Mouse (Mus musculus) forebrain, embryonic 12.5 days (tissue): Measurements from ENCODE around the gene Hs6st2. TPM values are rescaled to one million over a fixed set of nuclear protein-coding genes. Genes with fewer than 3 reads are reported as not detected.

Experiments
- ATAC-seq: fragments of 200-750 bp; cut with Nextera tagmentation; 2 replicates; pipeline ENCODE4 v1.8.0; 2017; ENCODE audit warnings: moderate TSS enrichment; ENCODE audit not compliant: low FRiP score
- H3K27ac ChIP-seq: fragments of 300-500 bp; sonication (generic); 2 replicates; pipeline ENCODE4 v1.5.1; 2016; ENCODE audit warnings: mild to moderate bottlenecking
- H3K27me3 ChIP-seq: fragments of 300-500 bp; sonication (generic); 2 replicates; pipeline ENCODE4 v1.6.1; 2016; ENCODE audit warnings: mild to moderate bottlenecking
- H3K36me3 ChIP-seq: fragments of 300-500 bp; sonication (generic); replicated peaks from 2 replicates; pipeline ENCODE4 v1.6.1; 2016; ENCODE audit warnings: mild to moderate bottlenecking
- H3K4me1 ChIP-seq: fragments of 300-500 bp; sonication (generic); 2 replicates; pipeline ENCODE4 v1.6.1; 2016
- H3K4me2 ChIP-seq: fragments of 300-500 bp; sonication (generic); 2 replicates; pipeline ENCODE4 v1.6.1; 2016; ENCODE audit warnings: mild to moderate bottlenecking, moderate library complexity
- H3K4me3 ChIP-seq: fragments of 300-500 bp; sonication (generic); replicated peaks from 2 replicates; pipeline ENCODE4 v1.5.1; 2016; ENCODE audit warnings: mild to moderate bottlenecking
- H3K9ac ChIP-seq: fragments of 300-500 bp; sonication (generic); 2 replicates; pipeline ENCODE4 v1.6.1; 2016; ENCODE audit warnings: mild to moderate bottlenecking
- H3K9me3 ChIP-seq: fragments of 300-500 bp; sonication (generic); 2 replicates; pipeline ENCODE4 v1.6.1; 2016
- WGBS: fragments of 180-500 bp; shearing (Covaris S2); methylation state at CpG from one replicate; pipeline ENCODE4 v1.1.7; 2016; 5-methylcytosine and 5-hydroxymethylcytosine counted together
- polyA plus RNA-seq: library from polyadenylated mRNA; unstranded; fragments of >200 nt; fragmentation: Nextera tagmentation; extraction: Ambion mirVana; gene quantifications from 2 replicates; pipeline ENCODE4 v1.2.1, GENCODE M21; 2016

The Hs6st2 gene
- polyA plus RNA-seq, 1 experiment from 2014 or later = 23.7 TPM

DNA sequence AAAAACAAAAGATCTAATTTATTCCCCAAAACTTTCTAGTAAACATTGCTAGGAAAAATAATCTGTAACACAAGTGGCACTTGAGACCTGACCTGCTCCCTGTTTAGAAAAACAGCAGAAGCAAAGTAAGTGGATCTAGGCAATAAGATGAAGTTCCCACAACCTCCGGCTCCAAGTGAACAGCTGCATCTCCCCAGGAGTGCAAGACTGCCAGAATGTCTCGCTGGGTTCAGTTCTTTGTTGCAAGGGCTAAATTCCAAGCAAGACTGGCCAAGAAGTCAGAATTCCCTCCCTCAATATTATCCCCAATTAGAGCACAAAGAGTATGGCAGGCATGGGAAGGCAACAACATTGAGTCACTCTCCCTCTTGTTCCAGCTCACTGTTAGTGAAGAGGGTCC lies 23.4 kb downstream of the Hs6st2 start:
- ATAC-seq = no peak
- Histone ChIP-seq H3K36me3 (no peaks in the 10 kb centered on the region), H3K9ac (no peak overlapping the region), H3K4me1 (no peaks in the 10 kb centered on the region), H3K9me3 (no peaks in the 10 kb centered on the region), H3K4me2 (no peak overlapping the region), H3K4me3 (no peak overlapping the region), H3K27me3 (no peaks in the 10 kb centered on the region), H3K27ac (no peak overlapping the region)
- WGBS = 46% methylated on average over 2 of the region's 2 CpGs

DNA sequence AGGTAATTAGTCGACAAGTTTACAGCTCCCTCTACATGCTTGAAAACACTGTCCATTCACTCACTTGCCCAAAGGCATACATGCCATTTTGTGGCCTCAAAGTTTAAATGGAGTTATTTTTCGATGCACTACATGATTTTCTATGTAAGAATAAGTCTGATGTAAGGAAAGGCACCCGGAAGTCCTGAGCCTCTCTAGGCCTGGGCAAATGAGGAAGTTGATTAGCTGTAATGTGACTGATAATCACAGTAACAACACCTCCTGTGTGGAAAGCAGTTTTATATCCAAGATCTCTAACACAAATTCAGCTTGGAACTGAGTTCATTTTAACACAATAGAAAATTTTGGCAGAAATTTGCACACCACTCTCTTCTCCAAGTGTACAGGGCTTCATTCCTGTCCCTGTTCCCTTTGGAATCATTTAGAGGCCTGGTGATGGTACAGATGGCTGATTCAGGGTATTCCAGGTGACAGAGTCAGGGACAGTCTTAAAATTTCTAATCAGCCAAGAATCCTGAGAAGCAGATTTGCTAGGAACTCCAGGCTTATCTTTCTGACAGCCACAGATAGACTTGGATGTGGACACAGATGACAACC lies 38.9 kb downstream of the Hs6st2 start:
- Histone ChIP-seq H3K4me3 (no peak overlapping the region), H3K27me3 (no peaks in the 10 kb centered on the region), H3K9ac (no peak overlapping the region), H3K4me2 (no peak overlapping the region), H3K27ac (no peak overlapping the region), H3K36me3 (no peaks in the 10 kb centered on the region), H3K4me1 (no peaks in the 10 kb centered on the region), H3K9me3 (no peaks in the 10 kb centered on the region)
- ATAC-seq = no peak
- WGBS = 95% methylated on average over 3 of the region's 3 CpGs

DNA sequence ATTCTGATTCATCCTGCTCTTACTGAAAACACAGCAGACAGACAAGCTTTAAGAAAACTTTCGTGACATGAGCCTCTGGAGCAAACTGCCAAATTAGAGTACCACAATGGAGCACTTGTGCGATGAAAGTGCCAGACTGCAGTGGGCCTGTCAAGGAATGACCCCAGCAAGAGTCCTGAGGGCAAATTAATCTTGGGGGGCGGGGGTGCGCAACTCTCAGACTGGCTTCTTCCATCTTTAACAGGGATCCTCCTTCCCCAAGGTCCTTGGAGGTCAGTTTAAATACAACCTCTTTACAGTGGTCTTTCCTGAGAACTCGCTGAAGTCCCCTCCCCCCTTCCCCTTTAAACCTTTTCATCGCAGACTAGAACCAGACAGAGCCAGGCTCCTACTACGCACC lies 45.9 kb downstream of the Hs6st2 start:
- ATAC-seq = no peak
- WGBS = 60% methylated on average over 7 of the region's 7 CpGs
- no peaks in the 10 kb centered on the region for H3K4me1 ChIP-seq
- H3K36me3 ChIP-seq = no peaks in the 10 kb centered on the region
- H3K4me2 ChIP-seq = no peak overlapping the region
- no peaks in the 10 kb centered on the region for H3K9me3 ChIP-seq
- no peaks in the 10 kb centered on the region for H3K27me3 ChIP-seq
- H3K27ac ChIP-seq = no peak overlapping the region
- H3K4me3 ChIP-seq = no peak overlapping the region
- no peak overlapping the region for H3K9ac ChIP-seq

DNA sequence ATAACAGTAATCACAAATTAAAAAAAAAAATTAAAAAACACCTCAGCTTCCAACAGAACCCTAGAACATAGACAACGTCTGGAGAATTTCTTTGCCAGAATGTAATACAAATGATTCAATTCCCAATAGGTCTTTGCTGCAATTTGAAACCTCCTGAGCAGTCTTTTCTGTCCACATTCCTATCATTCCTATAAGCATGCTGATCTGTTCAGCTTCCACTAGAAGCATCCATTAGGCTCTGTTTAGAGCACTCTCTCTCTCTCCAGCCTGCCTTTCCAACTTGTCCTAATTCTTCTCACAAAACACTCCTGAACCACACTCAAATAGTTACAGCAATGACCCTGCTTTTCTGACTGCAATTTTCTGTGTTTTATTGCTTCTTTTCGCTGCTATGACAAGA lies 50.3 kb downstream of the Hs6st2 start:
- Histone ChIP-seq H3K4me3 (no peak overlapping the region), H3K4me2 (no peak overlapping the region), H3K9ac (no peak overlapping the region), H3K4me1 (no peaks in the 10 kb centered on the region), H3K9me3 (no peaks in the 10 kb centered on the region), H3K27me3 (no peaks in the 10 kb centered on the region), H3K27ac (no peak overlapping the region), H3K36me3 (no peaks in the 10 kb centered on the region)
- 58% methylated on average over 2 of the region's 2 CpGs for WGBS
- ATAC-seq = no peak

DNA sequence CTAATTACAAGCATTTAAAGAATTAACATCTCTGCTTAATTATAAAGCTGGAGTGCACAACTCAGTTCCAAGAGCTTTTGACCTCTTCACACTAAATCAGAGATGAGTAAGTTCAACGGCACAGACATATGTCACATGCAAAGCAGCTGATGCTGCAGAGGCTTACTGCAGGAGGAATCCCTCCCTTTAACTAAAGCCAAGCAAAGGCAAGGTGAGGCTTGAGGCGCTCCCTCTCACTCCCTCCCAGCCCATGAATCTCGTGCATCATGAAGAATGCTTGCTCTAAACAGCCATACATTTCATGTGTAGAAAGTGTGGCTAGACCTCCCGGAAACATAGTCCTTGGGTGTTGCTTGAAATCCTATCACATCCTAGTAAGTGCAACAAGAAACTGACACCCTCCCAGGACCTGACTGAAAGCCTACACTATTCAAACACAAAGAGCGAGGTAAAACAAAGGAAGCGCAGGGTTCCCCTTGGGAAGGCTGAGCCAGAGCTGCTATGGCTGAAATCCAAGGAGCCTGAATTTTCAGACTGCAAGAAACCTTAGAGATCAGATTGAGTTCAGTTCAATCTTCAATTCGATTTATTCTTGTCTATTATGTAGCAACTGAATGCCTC lies 67.2 kb downstream of the Hs6st2 start:
- no peak overlapping the region for H3K4me3 ChIP-seq
- 26% methylated on average over 7 of the region's 7 CpGs for WGBS
- no peak for ATAC-seq

DNA sequence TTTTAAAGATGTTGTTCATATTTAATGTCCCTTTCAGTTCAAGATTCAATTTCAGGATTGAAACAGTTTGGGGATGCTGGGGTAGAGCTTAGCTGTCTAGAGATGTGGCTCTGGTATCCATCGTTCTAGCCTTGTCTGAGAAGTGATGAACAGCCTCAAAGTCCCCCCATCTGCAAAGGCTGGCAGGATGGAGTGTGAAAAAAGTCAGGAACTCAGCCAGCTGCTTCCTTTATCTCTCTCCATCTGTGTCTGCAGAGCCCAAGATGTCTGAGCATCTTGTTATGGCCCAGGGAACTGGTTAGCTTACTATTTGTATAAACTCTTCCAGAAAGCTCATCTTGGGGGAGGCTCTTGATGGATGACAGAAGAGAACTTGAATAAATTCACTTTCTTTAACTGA lies 70.9 kb downstream of the Hs6st2 start:
- Histone ChIP-seq H3K27me3 (no peaks in the 10 kb centered on the region), H3K36me3 (no peaks in the 10 kb centered on the region), H3K9me3 (no peaks in the 10 kb centered on the region), H3K4me1 (no peaks in the 10 kb centered on the region; the same call in 1 of the 2 replicates), H3K4me2 (no peak overlapping the region), H3K9ac (no peak overlapping the region), H3K27ac (no peak overlapping the region), H3K4me3 (no peak overlapping the region)
- ATAC-seq = no peak
- WGBS = 75% methylated on average over 1 of the region's 1 CpGs

More for the DNA sequence above, 67.2 kb downstream of the Hs6st2 start:
- Histone ChIP-seq H3K9me3 (no peaks in the 10 kb centered on the region), H3K4me1 (no peaks in the 10 kb centered on the region; the same call in 1 of the 2 replicates), H3K36me3 (no peaks in the 10 kb centered on the region), H3K4me2 (0 out of 2 replicates have a peak overlapping the region, but pooled peaks have one; percentile 6), H3K9ac (no peak overlapping the region), H3K27me3 (no peaks in the 10 kb centered on the region), H3K27ac (peak overlapping the region; percentile 36; the same call in 1 of the 2 replicates)

DNA sequence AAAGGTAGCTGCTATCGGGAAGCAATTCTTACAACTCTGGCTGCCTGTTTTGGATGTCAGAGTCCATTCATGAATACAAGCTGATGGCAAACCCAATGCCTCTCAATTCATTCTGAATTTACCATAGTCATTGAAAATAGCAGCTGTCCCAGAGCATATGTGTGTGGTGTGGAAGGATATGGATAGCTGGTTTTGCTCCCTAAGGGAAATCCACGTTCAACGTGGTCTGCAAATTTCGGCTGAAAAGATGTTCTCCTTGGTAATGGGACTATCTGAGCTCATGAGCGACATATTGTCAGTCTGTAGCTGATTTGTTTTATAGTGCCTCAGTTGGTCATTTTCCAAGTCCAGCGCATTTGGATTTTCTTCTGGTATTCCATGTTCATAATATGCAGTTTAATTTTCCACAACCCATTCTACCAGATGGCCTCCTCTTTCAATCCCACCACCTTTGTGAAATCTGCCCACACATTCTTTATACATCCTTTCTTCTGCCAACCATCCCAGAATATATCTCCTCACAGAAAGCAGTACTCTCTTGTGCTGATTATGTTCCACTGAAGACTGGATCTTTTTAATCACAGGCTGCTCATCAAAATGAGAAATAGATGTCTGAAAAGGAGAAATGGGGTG lies 75.3 kb downstream of the Hs6st2 start:
- no peaks in the 10 kb centered on the region for H3K4me1 ChIP-seq
- no peaks in the 10 kb centered on the region for H3K36me3 ChIP-seq
- WGBS = 94% methylated on average over 6 of the region's 6 CpGs

DNA sequence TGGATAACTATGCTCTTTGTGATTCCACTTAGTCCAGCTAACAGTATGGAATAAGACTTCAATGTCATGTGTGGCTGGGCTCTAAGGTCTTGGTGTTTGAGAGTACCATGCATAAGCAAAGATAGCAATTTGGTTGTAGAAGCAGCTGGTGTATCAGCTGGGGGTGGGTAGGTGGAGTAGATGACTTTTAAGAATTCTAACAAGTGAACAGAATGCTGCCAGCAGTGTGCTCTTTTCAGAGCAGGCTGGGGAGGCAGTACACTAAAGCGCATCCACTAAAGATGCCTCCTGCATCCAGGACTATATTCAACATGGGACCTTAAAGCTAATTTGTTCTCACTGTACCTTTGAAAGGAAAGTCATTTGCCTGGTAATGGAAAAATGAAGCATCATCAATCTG lies 88.9 kb downstream of the Hs6st2 start:
- Histone ChIP-seq H3K4me3 (no peak overlapping the region), H3K9me3 (no peaks in the 10 kb centered on the region), H3K4me1 (no peaks in the 10 kb centered on the region), H3K9ac (no peak overlapping the region), H3K27me3 (no peaks in the 10 kb centered on the region), H3K27ac (no peak overlapping the region), H3K36me3 (no peaks in the 10 kb centered on the region), H3K4me2 (no peak overlapping the region)
- ATAC-seq = no peak
- WGBS = 88% methylated on average over 1 of the region's 1 CpGs

More for the DNA sequence above, 75.3 kb downstream of the Hs6st2 start:
- H3K27ac ChIP-seq = no peak overlapping the region
- H3K4me3 ChIP-seq = no peak overlapping the region
- H3K27me3 ChIP-seq = no peaks in the 10 kb centered on the region
- no peak for ATAC-seq
- H3K4me2 ChIP-seq = no peak overlapping the region
- H3K9me3 ChIP-seq = no peaks in the 10 kb centered on the region
- H3K9ac ChIP-seq = no peak overlapping the region

DNA sequence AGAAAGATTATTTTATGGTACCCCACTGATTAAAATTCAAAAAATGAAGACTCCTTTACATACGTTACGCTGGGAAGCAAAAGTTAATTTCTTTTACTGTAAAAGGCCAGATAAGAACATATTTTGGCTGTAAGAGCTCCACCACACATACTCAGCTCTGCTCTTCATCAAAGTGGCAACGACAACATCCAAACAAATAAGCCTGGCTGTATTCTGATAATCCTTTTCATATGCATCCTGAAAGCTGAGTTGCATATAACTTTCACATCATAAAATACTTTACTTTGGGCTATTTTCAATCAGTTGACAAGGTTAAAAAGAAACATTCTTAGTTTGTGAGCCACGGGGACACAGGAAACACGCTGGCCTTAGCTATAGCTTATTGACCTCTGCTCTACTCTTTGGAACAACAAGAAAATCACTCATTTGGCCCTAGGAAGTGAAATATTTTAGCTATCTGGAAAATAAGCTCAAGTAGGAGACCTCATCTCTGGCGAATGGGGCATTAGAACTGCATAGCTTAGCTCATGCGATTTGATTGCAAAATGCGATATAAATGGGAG lies 91.1 kb downstream of the Hs6st2 start:
- H3K36me3 ChIP-seq = no peaks in the 10 kb centered on the region
- no peak overlapping the region for H3K4me3 ChIP-seq
- no peaks in the 10 kb centered on the region for H3K27me3 ChIP-seq
- H3K27ac ChIP-seq = no peak overlapping the region
- no peaks in the 10 kb centered on the region for H3K4me1 ChIP-seq
- no peak overlapping the region for H3K9ac ChIP-seq
- 88% methylated on average over 8 of the region's 8 CpGs for WGBS
- H3K4me2 ChIP-seq = no peak overlapping the region
- no peak for ATAC-seq
- H3K9me3 ChIP-seq = no peaks in the 10 kb centered on the region

DNA sequence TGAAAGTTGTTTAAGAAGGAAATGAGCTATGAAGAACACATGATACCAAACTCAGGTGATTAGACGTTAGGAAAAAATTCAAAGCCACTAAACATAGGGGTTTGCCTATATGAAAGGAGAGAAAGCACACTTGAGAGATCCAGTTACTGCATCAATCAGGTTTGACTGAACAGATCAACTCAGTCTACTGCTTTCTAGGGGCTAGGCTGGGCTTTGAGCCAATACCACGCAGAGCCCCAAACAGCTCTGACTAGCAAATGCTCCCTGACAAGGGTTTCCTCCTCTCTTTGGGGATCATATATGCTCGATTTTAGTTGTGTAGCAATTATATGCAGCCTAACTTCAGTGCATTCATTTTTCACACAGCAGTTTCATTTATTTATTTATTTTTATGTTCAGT lies 96.2 kb downstream of the Hs6st2 start:
- H3K4me1 ChIP-seq = no peaks in the 10 kb centered on the region
- H3K36me3 ChIP-seq = no peaks in the 10 kb centered on the region
- no peak overlapping the region for H3K27ac ChIP-seq
- 69% methylated on average over 3 of the region's 3 CpGs for WGBS
- H3K27me3 ChIP-seq = no peaks in the 10 kb centered on the region
- H3K9me3 ChIP-seq = no peaks in the 10 kb centered on the region
- no peak for ATAC-seq
- H3K9ac ChIP-seq = no peak overlapping the region
- no peak overlapping the region for H3K4me2 ChIP-seq
- no peak overlapping the region for H3K4me3 ChIP-seq

DNA sequence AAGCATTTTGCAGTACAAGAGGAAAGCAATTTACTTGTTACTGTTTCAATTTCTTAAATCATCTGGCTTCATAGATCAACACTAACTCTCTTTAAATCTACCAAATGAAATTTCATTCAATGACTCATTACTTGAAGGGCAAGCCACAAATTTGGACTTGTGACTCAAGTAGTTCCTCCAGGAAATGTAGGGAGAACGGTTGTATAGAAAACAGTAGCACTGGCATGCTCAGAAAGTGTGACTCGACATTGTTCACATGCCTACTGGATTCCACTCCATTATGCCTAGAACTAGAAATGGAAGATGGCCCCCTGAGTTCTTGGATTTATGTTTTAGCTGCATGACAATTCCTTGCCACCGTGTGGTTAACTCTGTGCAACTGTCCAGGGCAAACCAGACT lies 100.0 kb downstream of the Hs6st2 start:
- Histone ChIP-seq H3K36me3 (no peaks in the 10 kb centered on the region), H3K4me3 (no peak overlapping the region), H3K9me3 (no peaks in the 10 kb centered on the region), H3K27ac (no peak overlapping the region), H3K4me2 (no peak overlapping the region), H3K4me1 (no peaks in the 10 kb centered on the region), H3K9ac (no peak overlapping the region), H3K27me3 (no peaks in the 10 kb centered on the region)
- WGBS = 79% methylated on average over 3 of the region's 3 CpGs
- ATAC-seq = no peak

DNA sequence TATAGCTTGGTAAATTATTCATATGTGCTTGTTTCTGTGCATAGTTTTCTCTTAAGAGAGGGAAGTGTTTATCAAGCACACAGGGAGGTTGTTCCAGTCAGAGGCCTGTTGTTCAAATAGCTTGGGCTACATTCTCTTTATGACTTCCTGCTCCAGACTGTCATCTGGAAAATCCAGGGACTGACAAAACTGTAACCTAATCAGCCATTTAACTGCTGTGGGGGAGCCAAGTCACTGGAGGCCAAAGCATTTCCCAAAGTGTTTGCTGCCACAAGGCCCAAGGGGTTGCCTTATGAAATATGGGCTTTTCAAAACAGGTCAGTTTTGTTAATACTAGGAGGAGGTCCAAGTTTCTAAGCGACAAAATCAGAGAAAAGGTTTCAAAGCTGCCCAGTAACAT lies 119.8 kb downstream of the Hs6st2 start:
- H3K4me1 ChIP-seq = no peaks in the 10 kb centered on the region
- H3K27ac ChIP-seq = no peak overlapping the region
- H3K9ac ChIP-seq = no peak overlapping the region
- H3K36me3 ChIP-seq = no peaks in the 10 kb centered on the region
- WGBS = 88% methylated on average over 1 of the region's 1 CpGs
- no peaks in the 10 kb centered on the region for H3K9me3 ChIP-seq
- H3K4me2 ChIP-seq = no peak overlapping the region
- no peaks in the 10 kb centered on the region for H3K27me3 ChIP-seq
- no peak overlapping the region for H3K4me3 ChIP-seq
- ATAC-seq = no peak
